Mouse (Mus musculus) liver, adult 2 months (tissue): ENCODE data around the gene Pappa. TPM values are rescaled to one million over a fixed set of nuclear protein-coding genes. Genes with fewer than 3 reads are reported as not detected.

Experiments
- DNase-seq: peaks from one replicate; pipeline ENCODE4 v3.0.0-alpha.2; 2011; ENCODE audit warnings: low read depth, low spot score; ENCODE audit errors: extremely low read depth
- H3K27ac ChIP-seq: fragments of 200-500 bp; replicated peaks from 2 replicates; pipeline ENCODE4 v1.5.1; 2012; ENCODE audit warnings: low read depth, mild to moderate bottlenecking, control low read depth, inconsistent platforms, low read length; ENCODE audit not compliant: insufficient read depth
- H3K27me3 ChIP-seq: fragments of 200-500 bp; 2 replicates; pipeline ENCODE4 v1.6.1; 2012; ENCODE audit warnings: mild to moderate bottlenecking, moderate library complexity, low read length, inconsistent platforms; ENCODE audit not compliant: control insufficient read depth, insufficient read depth
- H3K36me3 ChIP-seq: fragments of 200-500 bp; 2 replicates; pipeline ENCODE4 v1.6.1; 2012; ENCODE audit warnings: low read length, inconsistent platforms; ENCODE audit not compliant: control insufficient read depth, insufficient read depth
- H3K4me1 ChIP-seq: fragments of 200-500 bp; 2 replicates; pipeline ENCODE4 v1.6.1; 2011; ENCODE audit warnings: low read length; ENCODE audit not compliant: control insufficient read depth, insufficient read depth
- H3K4me3 ChIP-seq: fragments of 200-500 bp; 2 replicates; pipeline ENCODE4 v1.5.1; 2011; ENCODE audit warnings: low read depth, mild to moderate bottlenecking, control low read depth, low read length, moderate library complexity; ENCODE audit not compliant: insufficient read depth
- H3K79me2 ChIP-seq: fragments of 200-500 bp; 2 replicates; pipeline ENCODE4 v1.6.1; 2012; ENCODE audit warnings: inconsistent platforms, mild to moderate bottlenecking, low read length, moderate library complexity; ENCODE audit not compliant: control insufficient read depth, insufficient read depth
- H3K9ac ChIP-seq: fragments of 200-500 bp; 2 replicates; pipeline ENCODE4 v1.6.1; 2012; ENCODE audit warnings: low read depth, mild to moderate bottlenecking, control low read depth, inconsistent platforms, low read length
- CTCF ChIP-seq: fragments of 200-500 bp; IDR thresholded peaks from 2 replicates; pipeline ENCODE4 v1.5.1; 2011; ENCODE audit warnings: low read depth, low read length, control low read depth
- POLR2A ChIP-seq: fragments of 200-500 bp; IDR thresholded peaks from 2 replicates; pipeline ENCODE4 v1.6.1; 2011; ENCODE audit warnings: low read length, control low read depth; ENCODE audit not compliant: insufficient read depth; ENCODE audit errors: extremely low read depth
- WGBS: fragments of 180-500 bp; shearing (Covaris S2); methylation state at CpG from one replicate; pipeline ENCODE4 v1.1.7; 2018; 5-methylcytosine and 5-hydroxymethylcytosine counted together
- polyA plus RNA-seq: library from polyadenylated mRNA; depleted of rRNA; stranded (reverse); fragments of >200 nt; gene quantifications from 2 replicates; pipeline ENCODE4 v1.2.3, GENCODE M21; 2012
- total RNA-seq: library from RNA; depleted of rRNA; stranded (reverse); fragments of >200 nt; gene quantifications from 2 replicates; pipeline ENCODE4 v1.2.3, GENCODE M21; 2014

The Pappa gene
- total and polyA plus RNA-seq, 2 experiments, result 0.02 to 0.09 TPM

DNA sequence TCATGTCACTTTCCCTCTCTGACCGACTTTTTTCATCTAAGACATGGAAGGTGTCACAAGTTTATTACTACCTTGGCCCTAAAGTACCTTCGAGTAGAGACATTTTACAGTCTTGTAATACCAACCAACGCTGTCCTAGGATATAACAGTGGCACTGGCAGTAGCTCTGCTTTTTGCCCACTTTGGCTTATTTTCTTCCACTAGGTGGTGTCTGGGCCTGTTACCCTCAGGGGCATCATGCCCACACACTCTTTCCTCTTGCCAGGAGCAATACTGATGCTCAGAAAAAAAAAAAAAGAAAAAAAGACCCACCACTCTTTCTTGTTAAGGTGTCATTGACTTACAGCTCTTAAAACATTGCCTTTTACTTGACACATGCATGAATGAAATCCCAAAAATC is 8.7 kb downstream of the Pappa start:
- Histone ChIP-seq H3K9ac (no peak overlapping the region), H3K27me3 (no peaks in the 10 kb centered on the region), H3K4me1 (peaks cover 3% of the 10 kb centered on the region), H3K79me2 (no peaks in the 10 kb centered on the region), H3K4me3 (no peak overlapping the region), H3K36me3 (no peaks in the 10 kb centered on the region), H3K27ac (no peak overlapping the region)
- WGBS, result 80% methylated on average over 3 of the region's 3 CpGs
- TF ChIP-seq CTCF (no peak), POLR2A (no peak)
- no peak for DNase-seq

DNA sequence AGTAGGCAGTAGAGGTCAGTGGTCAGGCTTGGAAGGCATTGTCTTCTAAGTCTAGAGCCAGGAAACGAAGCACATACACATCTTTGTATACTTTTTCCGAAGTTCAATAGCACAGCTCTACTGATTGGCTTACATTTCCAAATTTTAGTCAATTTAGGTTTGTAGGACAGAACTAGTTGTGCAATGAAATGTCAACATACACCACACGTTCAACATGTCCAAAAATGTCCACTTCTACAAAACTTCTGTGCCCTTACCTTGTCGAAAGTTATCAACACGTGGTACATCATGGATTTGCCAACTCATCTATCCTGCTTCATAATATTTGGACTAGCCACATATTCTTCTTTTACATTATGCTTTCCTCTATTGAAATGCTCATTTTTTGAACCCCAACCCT is 10.4 kb downstream of the Pappa start:
- no peaks in the 10 kb centered on the region for H3K36me3 ChIP-seq
- H3K4me1 ChIP-seq, result peaks cover 3% of the 10 kb centered on the region
- peak; percentile 82 for DNase-seq
- H3K27ac ChIP-seq, result no peak overlapping the region
- no peaks in the 10 kb centered on the region for H3K79me2 ChIP-seq
- no peak overlapping the region for H3K9ac ChIP-seq
- 17% methylated on average over 5 of the region's 5 CpGs for WGBS
- no peak for TF ChIP-seq CTCF
- no peak for TF ChIP-seq POLR2A
- H3K4me3 ChIP-seq, result no peak overlapping the region
- H3K27me3 ChIP-seq, result no peaks in the 10 kb centered on the region

DNA sequence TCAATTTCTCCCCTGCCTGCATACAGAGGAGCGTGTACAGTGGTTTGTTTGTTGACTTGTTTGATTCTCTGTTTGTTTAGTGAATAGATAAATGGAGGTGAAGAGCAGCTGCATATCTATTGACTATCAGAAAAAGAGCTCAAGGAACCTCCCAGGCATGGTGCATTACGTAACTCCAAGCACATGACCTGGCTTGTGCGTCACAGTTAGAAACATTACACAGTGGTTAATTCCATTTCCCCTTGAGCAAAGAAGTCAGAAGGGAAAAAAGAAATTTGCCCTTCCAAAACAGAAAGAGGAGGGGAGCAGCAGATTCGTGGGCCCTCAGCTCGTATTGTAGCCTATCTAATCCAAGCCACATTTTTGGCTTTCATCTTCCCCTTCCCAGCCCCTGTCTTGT is 11.1 kb downstream of the Pappa start:
- Histone ChIP-seq H3K27ac (no peak overlapping the region), H3K4me3 (no peak overlapping the region), H3K4me1 (peaks cover 3% of the 10 kb centered on the region), H3K9ac (no peak overlapping the region), H3K79me2 (no peaks in the 10 kb centered on the region), H3K36me3 (no peaks in the 10 kb centered on the region), H3K27me3 (no peaks in the 10 kb centered on the region)
- TF ChIP-seq POLR2A (no peak), CTCF (no peak)
- DNase-seq, result peak; percentile 69
- WGBS, result 31% methylated on average over 5 of the region's 5 CpGs

DNA sequence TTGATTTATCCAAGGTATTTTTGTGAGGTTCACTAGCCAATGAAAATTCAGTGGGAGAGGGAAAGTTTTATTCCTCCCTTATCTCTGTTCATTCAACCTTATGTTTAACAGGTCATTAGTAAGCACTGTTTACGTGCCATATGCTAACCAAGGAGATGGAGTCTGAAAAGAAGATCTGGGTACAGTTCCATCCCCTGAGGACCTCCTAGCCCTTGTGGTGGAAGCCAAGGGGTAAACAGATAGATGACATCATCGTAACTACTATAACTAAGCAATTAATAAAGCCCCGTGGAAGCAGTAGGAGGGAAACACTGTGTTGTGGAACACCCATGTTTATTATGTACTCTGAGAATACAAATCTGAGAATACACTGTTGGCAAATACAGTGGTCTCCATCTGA is 12.6 kb downstream of the Pappa start:
- 86% methylated on average over 3 of the region's 3 CpGs for WGBS
- H3K36me3 ChIP-seq, result no peaks in the 10 kb centered on the region
- no peak for DNase-seq

GRCm38 (mm10) chr4:65146936-65147335 is 23.0 kb downstream of the Pappa start:
- H3K27me3 ChIP-seq, result no peaks in the 10 kb centered on the region
- TF ChIP-seq CTCF (no peak), POLR2A (no peak)
- WGBS, result 91% methylated on average over 1 of the region's 1 CpGs
- no peaks in the 10 kb centered on the region for H3K79me2 ChIP-seq
- no peak overlapping the region for H3K4me3 ChIP-seq
- DNase-seq, result no peak
- H3K9ac ChIP-seq, result no peak overlapping the region
- H3K27ac ChIP-seq, result no peak overlapping the region
- no peaks in the 10 kb centered on the region for H3K4me1 ChIP-seq
- H3K36me3 ChIP-seq, result no peaks in the 10 kb centered on the region

More for the DNA sequence above, 12.6 kb downstream of the Pappa start:
- Histone ChIP-seq H3K27me3 (no peaks in the 10 kb centered on the region), H3K79me2 (no peaks in the 10 kb centered on the region), H3K4me1 (peaks cover 3% of the 10 kb centered on the region), H3K9ac (no peak overlapping the region), H3K27ac (no peak overlapping the region), H3K4me3 (no peak overlapping the region)
- no peak for TF ChIP-seq POLR2A

DNA sequence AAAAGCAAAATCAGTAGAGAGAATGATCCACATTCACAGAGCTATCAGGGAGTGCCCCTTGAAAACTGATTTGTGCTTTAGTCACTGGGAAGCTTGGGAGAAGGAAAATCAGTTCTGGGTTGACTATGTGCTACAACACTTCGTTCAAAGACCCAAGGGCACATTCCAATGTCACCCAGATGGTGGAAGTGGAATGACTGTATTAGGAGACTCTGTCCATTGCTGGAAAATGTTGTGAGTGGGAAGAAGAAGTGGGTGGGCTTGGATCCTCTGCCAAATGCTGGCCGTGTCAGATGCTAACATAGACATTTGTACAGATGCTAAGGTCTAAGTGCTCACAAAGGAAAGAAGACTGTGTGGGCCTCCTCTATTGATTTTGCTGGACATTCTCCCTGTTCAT is 29.6 kb downstream of the Pappa start:
- H3K4me1 ChIP-seq, result no peaks in the 10 kb centered on the region
- H3K27ac ChIP-seq, result no peak overlapping the region
- H3K36me3 ChIP-seq, result no peaks in the 10 kb centered on the region
- no peak overlapping the region for H3K9ac ChIP-seq
- 70% methylated on average over 2 of the region's 2 CpGs for WGBS
- H3K79me2 ChIP-seq, result no peaks in the 10 kb centered on the region
- H3K27me3 ChIP-seq, result no peaks in the 10 kb centered on the region
- H3K4me3 ChIP-seq, result no peak overlapping the region
- no peak for DNase-seq
- TF ChIP-seq POLR2A, result no peak
- TF ChIP-seq CTCF, result no peak
